Mouse (Mus musculus) kidney, embryonic 15.5 days (tissue): ENCODE measurements around the gene Gm20850. TPM values are rescaled to one million over a fixed set of nuclear protein-coding genes. Genes with fewer than 3 reads are reported as not detected.
"Not testable (repeated sequence)": the region's sequence is repeated elsewhere in the genome, so short reads cannot be mapped to it uniquely, and the experiment has no call there.

Source experiments
- ATAC-seq: fragments of 200-750 bp; cut with Nextera tagmentation; replicated peaks from 2 replicates; pipeline ENCODE4 v1.8.0; 2017; ENCODE audit warnings: moderate TSS enrichment; ENCODE audit not compliant: low FRiP score
- H3K27ac ChIP-seq: fragments of 300-500 bp; sonication (generic); 2 replicates; pipeline ENCODE4 v1.5.1; 2015; ENCODE audit warnings: mild to moderate bottlenecking, inconsistent platforms
- H3K27me3 ChIP-seq: fragments of 300-500 bp; sonication (generic); 2 replicates; pipeline ENCODE4 v1.6.1; 2015; ENCODE audit warnings: inconsistent platforms
- H3K36me3 ChIP-seq: fragments of 300-500 bp; sonication (generic); 2 replicates; pipeline ENCODE4 v1.6.1; 2015; ENCODE audit warnings: inconsistent platforms
- H3K4me1 ChIP-seq: fragments of 300-500 bp; sonication (generic); 2 replicates; pipeline ENCODE4 v1.6.1; 2015; ENCODE audit warnings: inconsistent platforms
- H3K4me2 ChIP-seq: fragments of 300-500 bp; sonication (generic); 2 replicates; pipeline ENCODE4 v1.6.1; 2015; ENCODE audit warnings: moderate library complexity, mild to moderate bottlenecking, inconsistent platforms
- H3K4me3 ChIP-seq: fragments of 300-500 bp; sonication (generic); replicated peaks from 2 replicates; pipeline ENCODE4 v1.5.1; 2015; ENCODE audit warnings: mild to moderate bottlenecking, inconsistent platforms
- H3K9ac ChIP-seq: fragments of 300-500 bp; sonication (generic); 2 replicates; pipeline ENCODE4 v1.6.1; 2015; ENCODE audit warnings: mild to moderate bottlenecking, inconsistent platforms
- H3K9me3 ChIP-seq: fragments of 300-500 bp; sonication (generic); replicated peaks from 2 replicates; pipeline ENCODE4 v1.6.1; 2016; ENCODE audit warnings: inconsistent platforms
- WGBS: fragments of 180-500 bp; shearing (Covaris S2); methylation state at CpG from one replicate; pipeline ENCODE4 v1.1.7; 2015; ENCODE audit warnings: mixed read lengths; 5-methylcytosine and 5-hydroxymethylcytosine counted together
- polyA plus RNA-seq: library from polyadenylated mRNA; unstranded; fragments of >200 nt; fragmentation: Nextera tagmentation; extraction: Ambion mirVana; gene quantifications from 2 replicates; pipeline ENCODE4 v1.2.1, GENCODE M21; 2015

Gm20850 gene
- polyA plus RNA-seq: not detected in 2 replicates

DNA sequence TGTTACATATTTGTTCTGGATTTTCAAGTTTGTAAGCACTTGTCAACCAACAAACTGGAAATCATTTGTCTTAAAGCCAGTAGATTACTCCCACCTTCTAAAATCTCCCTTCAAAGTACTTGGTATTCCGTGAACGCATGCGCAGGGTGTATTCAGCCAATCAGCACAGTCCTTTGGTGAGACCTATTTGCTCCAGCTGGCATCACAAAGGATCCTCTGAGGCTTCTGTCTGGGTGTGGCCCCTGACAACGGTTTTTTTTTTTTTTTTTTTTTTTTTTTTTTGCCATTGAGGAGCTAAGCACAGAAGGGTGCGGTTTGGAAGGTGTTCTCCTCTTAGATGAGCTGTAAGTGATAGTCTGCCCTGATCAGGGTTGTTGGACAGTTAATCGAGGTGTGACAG is at the start of gene Gm20850:
Gene Gm20850 (plus strand): TSS at position 301 of the 400 bp plus-strand sequence.
- H3K36me3 ChIP-seq, ATAC-seq, H3K4me2 ChIP-seq, H3K9ac ChIP-seq, H3K4me3 ChIP-seq, H3K27me3 ChIP-seq, H3K27ac ChIP-seq, H3K4me1 ChIP-seq, H3K9me3 ChIP-seq: not testable (repeated sequence)
- no CpG with 5 or more reads among the region's 6 CpGs for WGBS
